In the genomic region with DNA sequence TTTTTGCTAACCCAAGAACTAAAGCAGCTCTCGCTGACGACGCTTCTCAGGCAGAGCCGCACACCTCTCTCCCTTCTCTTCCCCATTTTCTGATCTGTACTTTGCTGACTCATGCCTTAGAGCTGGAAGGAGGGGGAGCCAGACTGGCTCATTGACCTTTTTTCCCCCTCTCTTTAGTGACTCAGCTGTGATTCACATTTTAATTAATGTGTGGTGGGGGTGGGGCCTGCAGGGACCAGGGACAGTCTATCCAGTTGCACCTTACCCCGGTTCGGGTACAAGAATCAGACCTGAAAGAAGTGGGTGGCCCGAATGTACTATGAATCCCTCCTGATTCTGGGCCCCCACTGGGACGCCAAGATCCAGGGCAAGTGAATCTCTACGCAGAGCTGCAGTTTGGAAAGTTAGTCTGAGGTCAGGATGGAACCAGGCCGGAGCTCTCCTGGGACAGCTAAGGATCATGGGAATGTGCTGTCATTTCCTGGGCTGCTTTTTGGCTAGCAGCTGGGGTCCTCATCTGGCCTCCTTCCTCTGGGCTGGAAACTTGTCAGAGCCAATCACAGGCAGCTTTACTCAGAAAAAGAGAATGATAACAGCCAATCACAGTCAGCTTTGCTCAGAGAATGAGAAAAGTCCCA, we compare ENCODE assay signal across 8 mouse cellular contexts.
DNase-seq lines count a peak whose midpoint lies in the region; ATAC-seq and TF ChIP-seq lines count a peak whose summit lies in the region.

No protein-coding gene starts in this region.

- no peak for ATAC-seq in intestine, embryonic 15.5 days

- H3K4me3 ChIP-seq in layer of hippocampus, adult 2 months = no peak overlapping the region
- no peak overlapping the region for H3K4me3 ChIP-seq in MEL (ENCODE audit: control insufficient read depth in 1 of 2, insufficient read depth in 1 of 2, low read depth in 2 of 2, low read length in 2 of 2)
- H3K4me3 ChIP-seq in intestine, embryonic 15.5 days (replicated peaks) = no peak overlapping the region

- peak overlapping the region; percentile 52; the same call in 1 of the 2 replicates for H3K27ac ChIP-seq in layer of hippocampus, adult 2 months
- H3K27ac ChIP-seq in MEL (ENCODE audit: control insufficient read depth, low read depth, low read length) = no peak overlapping the region
- no peak overlapping the region for H3K27ac ChIP-seq in intestine, embryonic 15.5 days

- H3K4me1 ChIP-seq in MEL (ENCODE audit: control insufficient read depth in 1 of 2, insufficient read depth in 2 of 2, low read length in 2 of 2) = peaks cover 0 to 6% of the 10 kb centered on the region in 2 experiments; a peak in 2 of 4 replicates
- no peaks in the 10 kb centered on the region for H3K4me1 ChIP-seq in intestine, embryonic 15.5 days (replicated peaks)

- no peak for TF ChIP-seq CTCF in layer of hippocampus, adult 2 months (conservative IDR thresholded peaks at IDR 0.05)
- TF ChIP-seq CTCF in MEL (IDR thresholded peaks at IDR 0.05 in 2 of 3, conservative IDR thresholded peaks at IDR 0.05 in 1 of 3; ENCODE audit: control insufficient read depth in 1 of 3, insufficient read depth in 1 of 3, low read depth in 2 of 3, low read length in 3 of 3, poor library complexity in 1 of 3, severe bottlenecking in 1 of 3) = no peak

- H3K36me3 ChIP-seq in MEL (ENCODE audit: control insufficient read depth in 1 of 2, insufficient read depth in 2 of 2, low read length in 2 of 2) = no peaks in the 10 kb centered on the region
- H3K36me3 ChIP-seq in intestine, embryonic 15.5 days = no peaks in the 10 kb centered on the region

- H3K79me2 ChIP-seq in MEL (ENCODE audit: control insufficient read depth, insufficient read depth, low read length, poor library complexity) = no peaks in the 10 kb centered on the region

- DNase-seq in layer of hippocampus, adult 2 months (ENCODE audit: low spot score in 2 of 2) = peak; percentile 15 to 23
- DNase-seq in layer of hippocampus, postnatal 25 days (ENCODE audit: extremely low spot score in 1 of 2, low spot score in 1 of 2) = no peak
- peak; percentile 7 for DNase-seq in MEL (ENCODE audit: low read depth, low spot score)
- DNase-seq in adrenal gland, postnatal 36 days = peak; percentile 80 to 83
- DNase-seq in heart, postnatal 25 days (ENCODE audit: low spot score) = peak; percentile 49
- peak; percentile 38 for DNase-seq in retina, postnatal 1 day
- no peak for DNase-seq in thymus, postnatal 36 days

- TF ChIP-seq EP300 in MEL (IDR thresholded peaks at IDR 0.05; ENCODE audit: low read depth in 1 of 2, low read length in 2 of 2) = no peak

- no peaks in the 10 kb centered on the region; a peak in 1 of 4 replicates for H3K27me3 ChIP-seq in MEL (ENCODE audit: control insufficient read depth in 1 of 2, insufficient read depth in 2 of 2, low read length in 2 of 2)
- no peaks in the 10 kb centered on the region for H3K27me3 ChIP-seq in intestine, embryonic 15.5 days (replicated peaks)

- WGBS in intestine, embryonic 15.5 days = 78% methylated on average over 10 of the region's 10 CpGs

- no peak for TF ChIP-seq RAD21 in MEL (IDR thresholded peaks at IDR 0.05; ENCODE audit: low read depth, low read length)

- TF ChIP-seq POLR2A in MEL (IDR thresholded peaks at IDR 0.05; ENCODE audit: control insufficient read depth in 1 of 2, insufficient read depth in 1 of 2, low read depth in 1 of 2, low read length in 2 of 2, poor library complexity in 1 of 2) = no peak

- H3K9me3 ChIP-seq in MEL (replicated peaks; ENCODE audit: insufficient read depth, low read length) = no peaks in the 10 kb centered on the region
- H3K9me3 ChIP-seq in intestine, embryonic 15.5 days = no peaks in the 10 kb centered on the region

- no peak overlapping the region for H3K9ac ChIP-seq in MEL (ENCODE audit: control insufficient read depth, low read depth, low read length, poor library complexity, severe bottlenecking)
- H3K9ac ChIP-seq in intestine, embryonic 15.5 days = no peak overlapping the region

- intact Hi-C loops in heart, postnatal 25 days (cut with DNase I) = no loop called here

- H3K4me2 ChIP-seq in intestine, embryonic 15.5 days (replicated peaks) = no peak overlapping the region

TF ChIP-seq in MEL, 35 proteins besides CTCF, POLR2A, EP300 and RAD21:
- TF ChIP-seq MYB (IDR thresholded peaks at IDR 0.05; ENCODE audit: low read depth, low read length) (no peak), JUND (IDR thresholded peaks at IDR 0.05; ENCODE audit: low read depth, low read length) (no peak), CHD1 (IDR thresholded peaks at IDR 0.05; ENCODE audit: low read depth, low read length) (no peak), ELF1 (IDR thresholded peaks at IDR 0.05; ENCODE audit: low read depth, low read length) (no peak), MAX (IDR thresholded peaks at IDR 0.05; ENCODE audit: low read length) (no peak)

Comparison
In these comparisons a context has a peak if more than half of its experiments do, and no peak if none do; other contexts are left out.
1. DNase-seq: peak in layer of hippocampus, adult 2 months (2 of 2), MEL (single experiment), adrenal gland, postnatal 36 days (2 of 2), heart, postnatal 25 days (single experiment) and retina, postnatal 1 day (single experiment); none in layer of hippocampus, postnatal 25 days (0 of 2) and thymus, postnatal 36 days (0 of 2).